ENCODE assay signal across 25 mouse cellular contexts in the genomic region with DNA sequence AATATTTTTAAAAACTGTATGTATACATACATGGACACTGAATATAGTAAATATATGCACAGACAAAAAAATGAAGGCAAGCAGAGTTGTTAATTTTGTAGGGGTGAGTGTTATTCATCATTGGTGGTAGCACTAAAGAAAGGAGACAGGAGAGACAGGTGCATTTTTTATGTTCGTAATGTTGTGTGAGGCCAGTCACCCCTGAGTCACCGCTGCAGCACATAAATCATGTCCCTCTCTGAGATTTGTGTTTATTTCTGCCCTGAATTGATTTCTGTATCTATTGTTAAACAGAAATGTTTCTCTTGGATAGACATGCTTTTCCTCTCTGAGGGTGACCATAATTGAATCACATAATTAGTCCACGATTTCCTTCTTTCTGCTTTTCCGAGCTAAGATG. TPM values are rescaled to one million over a fixed set of nuclear protein-coding genes. Genes with fewer than 3 reads are reported as not detected.
DNase-seq lines count a peak whose midpoint lies in the region; TF ChIP-seq lines count a peak whose summit lies in the region.
"Had no signal": no experiment of that assay in that cellular context is flagged by ENCODE, and none has a peak within 500 bp of the region (broad histone marks: within the 10 kb centered on the region; RNA-seq: fewer than 3 reads in every experiment).

No protein-coding gene starts in this region.

- TF ChIP-seq CTCF in C2C12 (IDR thresholded peaks at IDR 0.05; ENCODE audit: control insufficient read depth, insufficient read depth, insufficient read length), result no peak

- no peak overlapping the region for H3ac ChIP-seq in C2C12 (ENCODE audit: control insufficient read depth, insufficient read length, low read depth)

- H3K79me3 ChIP-seq in C2C12 (ENCODE audit: low read depth), result no peaks in the 10 kb centered on the region

- no peaks in the 10 kb centered on the region for H3K27me3 ChIP-seq in C2C12 (ENCODE audit: control insufficient read depth, insufficient read depth, insufficient read length)
- H3K27me3 ChIP-seq: embryonic facial prominence, embryonic 13.5 days; embryonic facial prominence, embryonic 15.5 days; forebrain, embryonic 12.5 days had no signal

- no peaks in the 10 kb centered on the region for H3K36me3 ChIP-seq in C2C12 (ENCODE audit: control insufficient read depth, insufficient read depth)
- H3K36me3 ChIP-seq: embryonic facial prominence, embryonic 13.5 days; embryonic facial prominence, embryonic 15.5 days; forebrain, embryonic 10.5 days; forebrain, embryonic 12.5 days had no signal

- H3K4me3 ChIP-seq in C2C12 (ENCODE audit: insufficient read depth, poor library complexity, severe bottlenecking), result no peak overlapping the region
- H3K4me3 ChIP-seq: embryonic facial prominence, embryonic 13.5 days; embryonic facial prominence, embryonic 15.5 days; erythroblast, embryonic 14.5 days; forebrain, embryonic 10.5 days; forebrain, embryonic 12.5 days had no signal

- no peaks in the 10 kb centered on the region for H3K79me2 ChIP-seq in C2C12 (ENCODE audit: control insufficient read depth, insufficient read depth)

- peak; percentile 57 for DNase-seq in adrenal gland, adult 2 months
- DNase-seq in adrenal gland, postnatal 4 days (ENCODE audit: low spot score in 2 of 2), result no peak
- peak; percentile 30 to 46 for DNase-seq in adrenal gland, postnatal 36 days
- DNase-seq in adrenal gland, postnatal 14 days, result no peak
- no peak for DNase-seq in kidney, adult 9 months
- DNase-seq: adrenal gland, adult 8-10 months; B cell, adult 2 months; cerebellum, adult 11 months; cerebellum, adult 18-20 months; cerebellum, adult 8-10 months; cerebellum, adult 9-11 months; cerebellum, postnatal 14 days; cerebellum, postnatal 36 days; embryo, embryonic 11 days had no signal

TF ChIP-seq in C2C12, 6 proteins besides CTCF, POLR2A, EP300 and RAD21:
- TF ChIP-seq FOSL1 (IDR thresholded peaks at IDR 0.05; ENCODE audit: insufficient read depth, low read length, poor library complexity, severe bottlenecking) (peak; percentile 79), MYOD1 (IDR thresholded peaks at IDR 0.05; ENCODE audit: control insufficient read depth, insufficient read length, low read depth) (peak; percentile 92), MAX (IDR thresholded peaks at IDR 0.05) (no peak)
TF ChIP-seq in C2C12: peak in this region for 2.

RNA-seq across cellular contexts. Expression of gene BC016579, which starts 21.4 kb away (rescaled TPM):
- under 1 TPM; 0.14 to 0.26 TPM for total RNA-seq in adrenal gland, adult 2 months (2021)
- not detected in 2 replicates for polyA plus RNA-seq in adrenal gland, adult 2 months (2012; rRNA removed)
- total RNA-seq in adrenal gland, postnatal 4 days (2021), result under 1 TPM; 0.23 to 0.36 TPM
- total RNA-seq in adrenal gland, postnatal 36 days (2021), result under 1 TPM; 0.16 to 0.20 TPM
- 0.15 TPM in 1 of 2 replicates, not detected in the other for total RNA-seq in adrenal gland, postnatal 14 days (2021)
- not detected for polyA plus RNA-seq in C2C12 (2012; fragmentation: generic; extraction: Trizol)
- total RNA-seq: MEL had no signal
- polyA plus RNA-seq: erythroblast, embryonic 14.5 days; forebrain, embryonic 14.5 days; forebrain, embryonic 16.5 days had no signal

RNA-seq across cellular contexts. Expression of gene Gcsam, which starts 22.2 kb away (rescaled TPM):
- under 1 TPM; 0.09 to 0.52 TPM for total RNA-seq in adrenal gland, adult 2 months (2021)
- not detected in 2 replicates for polyA plus RNA-seq in adrenal gland, adult 2 months (2012; rRNA removed)
- under 1 TPM; 0.11 to 0.34 TPM for total RNA-seq in adrenal gland, postnatal 4 days (2021)
- under 1 TPM in 1 of 2 experiments, not detected in 1; 0.10 TPM for total RNA-seq in adrenal gland, postnatal 36 days (2021)
- total RNA-seq in adrenal gland, postnatal 14 days (2021), result 0.34 TPM in 1 of 2 replicates, not detected in the other
- not detected for polyA plus RNA-seq in C2C12 (2012; fragmentation: generic; extraction: Trizol)
- total RNA-seq: ES-E14, MEL had no signal
- polyA plus RNA-seq: erythroblast, embryonic 14.5 days; forebrain, embryonic 12.5 days; forebrain, embryonic 14.5 days; forebrain, embryonic 16.5 days; frontal cortex, adult 2 months had no signal

Comparison
In these comparisons a context has a peak if more than half of its experiments do, and no peak if none do; other contexts are left out.
1. DNase-seq: peak in adrenal gland, adult 2 months (single experiment) and adrenal gland, postnatal 36 days (2 of 2); none in adrenal gland, postnatal 4 days (0 of 2), adrenal gland, postnatal 14 days (single experiment) and kidney, adult 9 months (single experiment).